Mouse (Mus musculus) frontal cortex, postnatal 14 days (tissue): ENCODE data around the gene Pgghg.

Source experiments
- DNase-seq, 2 experiments: peaks; one replicate each; pipeline ENCODE4 v3.0.0; 2022; ENCODE audit warnings: low spot score in 2 of 2

Gene Pgghg

GRCm38 (mm10) chr7:140941222-140942051, at the start of gene Pgghg:
TSS of gene Pgghg (plus strand) at chr7:140941391.
- peak in 1 of 2 experiments; percentile 37 for DNase-seq

DNA sequence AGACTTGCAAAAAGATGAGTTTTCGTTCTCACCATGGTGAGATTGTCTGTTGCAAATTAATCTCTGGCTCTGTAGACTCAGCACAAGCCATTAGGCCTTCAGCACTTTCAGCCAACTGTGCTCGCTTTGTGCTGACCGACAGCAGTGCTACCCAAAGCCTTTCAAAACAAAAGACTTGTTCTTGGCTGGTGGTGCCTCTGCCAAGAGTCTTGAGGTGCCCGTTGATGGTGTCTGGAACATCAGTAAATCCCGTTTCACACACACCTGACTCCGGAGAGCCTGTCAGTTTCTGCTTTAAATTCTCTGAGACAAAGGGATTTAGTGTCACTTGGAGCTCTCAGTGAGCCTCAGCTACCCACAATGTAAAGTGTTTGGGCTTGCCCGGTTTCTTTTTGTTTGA, 47.2 kb upstream of the Pgghg start:
- no peak for DNase-seq

- no peak for DNase-seq
Measured at GRCm38 (mm10) chr7:140894611-140895010, 46.6 kb upstream of the Pgghg start.

DNA sequence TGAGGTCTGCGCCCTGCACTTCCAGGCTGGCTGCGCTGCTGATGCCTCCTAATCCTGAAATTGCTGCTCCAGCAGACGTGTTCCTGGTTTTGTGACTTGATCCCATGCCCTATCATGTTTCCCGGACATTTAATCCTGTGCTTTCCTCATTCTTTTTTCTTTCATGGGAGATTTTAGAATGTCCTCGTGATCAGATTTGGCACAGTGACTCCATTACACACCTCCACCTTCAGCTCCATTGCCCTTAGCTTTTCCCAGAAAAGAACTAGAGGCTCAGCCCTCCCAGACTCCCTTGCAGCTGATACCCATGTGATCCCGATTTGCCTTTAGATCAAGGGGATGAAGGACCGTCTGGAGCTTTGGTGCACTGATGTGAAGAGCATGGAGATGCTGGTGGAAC, 43.3 kb upstream of the Pgghg start:
- DNase-seq = no peak

GRCm38 (mm10) chr7:140899121-140899520, 42.1 kb upstream of the Pgghg start:
- no peak for DNase-seq

DNA sequence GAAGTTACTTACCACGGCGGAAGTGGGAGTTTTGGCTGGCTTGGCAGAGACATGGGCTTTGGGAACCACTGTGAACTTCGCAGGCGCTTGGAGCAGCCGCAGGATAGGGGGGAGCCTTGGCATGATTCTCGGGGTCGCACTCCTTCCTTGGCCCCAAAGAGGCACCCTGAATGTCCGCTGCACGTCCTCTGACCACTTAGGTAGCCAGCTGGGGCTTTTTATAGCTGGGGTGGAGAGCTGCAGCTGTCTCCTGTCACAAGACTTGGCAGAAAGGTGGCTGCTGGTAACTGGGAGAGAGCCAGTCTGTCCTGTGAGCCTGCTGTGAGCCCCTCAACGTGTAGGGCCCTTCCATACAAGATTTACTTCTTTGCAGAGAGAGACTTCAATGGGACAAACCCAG, 41.0 kb upstream of the Pgghg start, which contains the start of gene Cox8b:
Cox8b (minus strand) TSS at position 227 of the 400 bp plus-strand sequence.
- no peak for DNase-seq

- DNase-seq = no peak
Measured at GRCm38 (mm10) chr7:140902036-140902875, 38.9 kb upstream of the Pgghg start.

- DNase-seq = peak; percentile 43 to 71
Measured at GRCm38 (mm10) chr7:140903212-140903611, 38.0 kb upstream of the Pgghg start.

GRCm38 (mm10) chr7:140905642-140906081, 35.5 kb upstream of the Pgghg start:
- DNase-seq = no peak

DNA sequence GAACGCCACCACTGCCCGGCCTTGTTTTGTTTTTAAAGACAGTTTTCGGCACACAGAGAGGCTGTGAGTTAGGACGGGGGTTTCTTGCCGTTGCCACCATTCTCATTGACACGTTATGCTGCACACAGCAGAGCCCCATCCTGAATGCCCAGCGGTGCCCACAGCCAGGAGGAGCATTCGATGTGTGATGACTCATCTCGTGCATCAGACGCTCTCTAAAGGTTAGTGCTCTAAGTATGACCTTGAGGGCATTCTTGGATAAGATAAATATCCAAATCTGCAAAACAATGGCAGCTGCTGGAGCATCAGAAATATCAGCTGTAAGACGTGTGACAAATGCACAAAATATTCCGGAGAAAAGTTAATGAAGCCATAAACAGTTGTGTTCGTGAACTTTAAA, 34.1 kb upstream of the Pgghg start:
- no peak for DNase-seq

- no peak for DNase-seq
Measured at GRCm38 (mm10) chr7:140907697-140908096, 33.5 kb upstream of the Pgghg start.

DNA sequence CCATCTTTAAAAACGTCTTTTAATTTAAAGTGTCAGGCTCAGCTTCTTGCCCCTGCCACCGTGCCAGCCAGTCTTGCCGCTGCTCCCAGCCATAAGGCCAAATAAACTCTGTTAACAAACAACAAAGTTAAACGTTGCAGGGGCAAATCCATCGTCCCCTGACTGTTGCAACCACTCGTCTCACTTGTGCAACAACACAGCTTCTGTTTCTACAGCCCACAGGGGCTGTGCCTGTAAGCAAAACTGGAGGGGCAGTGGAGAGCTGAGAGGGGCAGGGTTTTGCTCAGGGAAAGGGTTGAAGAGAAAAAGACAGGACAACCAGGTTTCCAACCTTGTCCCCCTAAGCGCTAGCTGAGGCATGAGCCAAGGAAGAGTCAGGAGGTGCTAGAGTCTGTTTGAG, 33.0 kb upstream of the Pgghg start:
- no peak for DNase-seq

- peak; percentile 27 to 64 for DNase-seq
Measured at GRCm38 (mm10) chr7:140908634-140909107, 32.5 kb upstream of the Pgghg start.

- DNase-seq = no peak
Measured at GRCm38 (mm10) chr7:140912293-140912692, 28.9 kb upstream of the Pgghg start.

- DNase-seq = no peak
Measured at GRCm38 (mm10) chr7:140912846-140913482, 28.2 kb upstream of the Pgghg start.

DNA sequence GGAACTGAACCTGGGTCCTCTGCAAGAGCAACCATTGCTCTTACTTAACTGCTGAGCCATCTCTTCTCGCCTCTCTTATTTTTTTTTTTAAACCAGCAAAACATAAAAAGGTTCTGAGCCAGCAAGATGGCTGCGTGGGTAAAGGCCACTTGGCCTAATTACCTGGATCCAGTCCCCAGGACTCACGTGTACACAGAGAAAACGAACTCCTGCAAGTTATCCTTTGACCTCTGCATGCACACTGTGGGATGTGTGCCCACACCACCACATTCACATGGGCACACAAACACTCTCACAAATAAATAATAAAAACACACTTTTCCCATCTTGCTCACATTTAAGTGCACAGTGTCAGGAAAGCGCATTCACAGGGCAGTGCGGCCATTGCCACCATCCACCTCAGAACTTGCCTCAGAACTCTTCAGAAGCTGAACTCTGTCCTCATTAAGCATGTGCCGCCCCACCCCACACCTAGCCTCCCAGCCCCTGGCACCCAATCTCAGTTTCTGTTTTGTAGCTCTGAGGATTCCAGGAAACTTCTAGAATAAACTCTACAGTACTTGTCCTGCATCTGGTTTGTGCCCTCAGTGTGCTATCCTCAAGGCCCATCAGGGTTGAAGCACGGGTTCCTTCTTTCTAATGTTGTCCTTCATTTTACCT, 27.0 kb upstream of the Pgghg start:
- no peak for DNase-seq

DNA sequence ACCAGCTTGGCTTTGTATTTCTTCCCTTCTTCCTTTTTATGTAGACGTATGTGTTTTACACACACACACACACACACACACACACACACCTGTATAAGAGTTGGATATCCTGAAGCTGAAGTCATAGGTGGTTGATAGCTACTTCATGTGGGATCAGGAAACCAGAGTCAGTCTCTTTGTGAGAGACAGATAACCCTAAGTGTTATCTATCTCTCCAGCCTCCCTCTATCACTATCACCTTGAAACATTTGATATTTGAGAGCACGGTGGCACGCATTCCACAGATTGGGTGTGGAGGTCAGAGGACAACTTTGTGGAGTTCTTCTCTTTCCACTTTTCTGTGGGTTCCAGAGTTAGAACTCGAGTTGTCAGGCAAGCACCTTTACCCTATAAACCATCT, 21.3 kb upstream of the Pgghg start:
- no peak for DNase-seq

- DNase-seq = no peak
Measured at GRCm38 (mm10) chr7:140920418-140921029, 20.7 kb upstream of the Pgghg start, which contains the start of gene Nlrp6. TSS of gene Nlrp6 (plus strand) at chr7:140920902.

GRCm38 (mm10) chr7:140921225-140921975, 19.8 kb upstream of the Pgghg start:
- DNase-seq = no peak

DNA sequence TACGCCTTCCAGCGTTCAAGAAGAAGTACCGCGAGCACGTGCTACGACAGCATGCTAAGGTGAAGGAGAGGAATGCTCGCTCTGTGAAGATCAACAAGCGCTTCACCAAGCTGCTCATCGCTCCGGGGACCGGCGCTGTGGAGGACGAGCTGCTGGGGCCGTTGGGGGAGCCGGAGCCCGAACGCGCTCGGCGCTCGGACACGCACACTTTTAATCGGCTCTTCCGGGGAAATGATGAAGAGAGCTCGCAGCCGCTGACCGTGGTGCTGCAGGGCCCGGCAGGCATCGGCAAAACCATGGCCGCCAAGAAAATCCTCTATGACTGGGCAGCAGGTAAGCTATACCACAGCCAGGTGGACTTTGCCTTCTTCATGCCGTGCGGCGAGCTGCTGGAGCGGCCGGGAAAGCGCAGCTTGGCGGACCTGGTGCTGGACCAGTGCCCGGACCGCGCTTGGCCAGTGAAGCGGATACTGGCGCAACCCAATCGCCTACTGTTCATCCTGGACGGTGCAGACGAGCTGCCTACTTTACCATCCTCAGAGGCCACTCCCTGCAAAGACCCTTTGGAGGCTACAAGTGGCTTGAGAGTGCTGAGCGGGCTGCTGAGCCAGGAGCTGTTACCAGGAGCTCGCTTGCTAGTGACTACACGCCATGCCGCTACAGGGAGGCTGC, 18.7 kb upstream of the Pgghg start:
- no peak for DNase-seq
